Mouse (Mus musculus) granulocyte monocyte progenitor cell, adult 5-6 weeks (primary cell): ENCODE data around the gene Cdh15. TPM values are rescaled to one million over a fixed set of nuclear protein-coding genes. Genes with fewer than 3 reads are reported as not detected.

Experiments used
- total RNA-seq, 2 experiments: library from RNA; stranded (forward) in 1 of 2; stranded (reverse) in 1 of 2; fragments of 200-712, 200-1000 nt in 1 of 2; fragments of >200 nt in 1 of 2; fragmentation: Nextera tagmentation in 1 of 2; gene quantifications; 2 replicates each; pipeline ENCODE4 v1.2.3; 2014 to 2017

Cdh15 gene
- total RNA-seq, 2 experiments from 2014 or later = not detected

Other genes with a start within 250 kb of the Cdh15 start
- gene Galns, start 236.5 kb upstream of the Cdh15 start, total RNA-seq (2014; fragmentation: Nextera tagmentation) = 39.0 and 46.3 TPM in 2 replicates
- 36.1 and 46.6 TPM in 2 replicates for gene Galns, start 236.5 kb upstream of the Cdh15 start, total RNA-seq (2017)
- 41.0 and 55.7 TPM in 2 replicates for gene Trappc2l, start 236.3 kb upstream of the Cdh15 start, total RNA-seq (2014; fragmentation: Nextera tagmentation)
- gene Trappc2l, start 236.3 kb upstream of the Cdh15 start, total RNA-seq (2017) = 16.1 and 21.7 TPM in 2 replicates
- not detected in 2 replicates for gene Pabpn1l, start 225.2 kb upstream of the Cdh15 start, total RNA-seq (2014; fragmentation: Nextera tagmentation)
- not detected in 2 replicates for gene Pabpn1l, start 225.2 kb upstream of the Cdh15 start, total RNA-seq (2017)
- 35.4 and 37.7 TPM in 2 replicates for gene Cbfa2t3, start 148.9 kb upstream of the Cdh15 start, total RNA-seq (2014; fragmentation: Nextera tagmentation)
- gene Cbfa2t3, start 148.9 kb upstream of the Cdh15 start, total RNA-seq (2017) = 8.3 and 16.0 TPM in 2 replicates
- gene Acsf3, start 72.5 kb upstream of the Cdh15 start, total RNA-seq (2014; fragmentation: Nextera tagmentation) = 5.0 and 20.5 TPM in 2 replicates
- 8.1 and 12.0 TPM in 2 replicates for gene Acsf3, start 72.5 kb upstream of the Cdh15 start, total RNA-seq (2017)
- gene Ankrd11, start 194.3 kb downstream of the Cdh15 start, total RNA-seq (2014; fragmentation: Nextera tagmentation) = 86.3 and 104 TPM in 2 replicates
- gene Ankrd11, start 194.3 kb downstream of the Cdh15 start, total RNA-seq (2017) = 63.3 and 63.9 TPM in 2 replicates
- 29.5 and 40.3 TPM in 2 replicates for gene Spg7, start 215.0 kb downstream of the Cdh15 start, total RNA-seq (2014; fragmentation: Nextera tagmentation)
- 47.3 and 65.5 TPM in 2 replicates for gene Spg7, start 215.0 kb downstream of the Cdh15 start, total RNA-seq (2017)